8 mouse cellular contexts compared by ENCODE assay signal in genomic region chr5:103773100-103773552, GRCm38 (mm10).
DNase-seq lines count a peak whose midpoint lies in the region; ATAC-seq lines count a peak whose summit lies in the region.

No protein-coding gene starts in this region.

- peaks cover 72% of the 10 kb centered on the region for H3K4me1 ChIP-seq in forebrain, embryonic 10.5 days
- peaks cover 53% of the 10 kb centered on the region for H3K4me1 ChIP-seq in hindbrain, embryonic 12.5 days
- H3K4me1 ChIP-seq in liver, embryonic 15.5 days (replicated peaks): peaks cover 95% of the 10 kb centered on the region
- peaks cover 19% of the 10 kb centered on the region for H3K4me1 ChIP-seq in neural tube, embryonic 14.5 days (ENCODE audit: control insufficient read depth, insufficient read depth, low read length)

- peak overlapping the region; percentile 38 for H3K4me2 ChIP-seq in hindbrain, embryonic 12.5 days (replicated peaks)
- H3K4me2 ChIP-seq in liver, embryonic 15.5 days: peak overlapping the region; percentile 32
- H3K4me2 ChIP-seq in neural tube, embryonic 14.5 days (ENCODE audit: low read depth, low read length): peak overlapping the region; percentile 33; the same call in 1 of the 2 replicates

- H3K9me3 ChIP-seq in forebrain, embryonic 10.5 days: no peaks in the 10 kb centered on the region
- H3K9me3 ChIP-seq in hindbrain, embryonic 12.5 days (replicated peaks): no peaks in the 10 kb centered on the region
- H3K9me3 ChIP-seq in liver, embryonic 15.5 days (replicated peaks): no peaks in the 10 kb centered on the region
- H3K9me3 ChIP-seq in neural tube, embryonic 14.5 days (ENCODE audit: control insufficient read depth, low read length): no peaks in the 10 kb centered on the region

- peak overlapping the region; percentile 38 for H3K4me3 ChIP-seq in forebrain, embryonic 10.5 days
- no peak overlapping the region for H3K4me3 ChIP-seq in hindbrain, embryonic 12.5 days
- no peak overlapping the region for H3K4me3 ChIP-seq in liver, embryonic 15.5 days (replicated peaks)
- no peak overlapping the region for H3K4me3 ChIP-seq in neural tube, embryonic 14.5 days (ENCODE audit: low read depth, low read length)

- WGBS in forebrain, embryonic 10.5 days: 2% methylated on average over 5 of the region's 5 CpGs
- 2% methylated on average over 5 of the region's 5 CpGs for WGBS in hindbrain, embryonic 12.5 days
- 25% methylated on average over 5 of the region's 5 CpGs for WGBS in liver, embryonic 15.5 days (ENCODE audit: insufficient replicate concordance)
- WGBS in neural tube, embryonic 14.5 days: 2% methylated on average over 5 of the region's 5 CpGs

- intact Hi-C loops in gastrocnemius, postnatal 14 days (cut with DNase I; ENCODE audit: low total_unique reads): no loop called here

- peak; percentile 77 for ATAC-seq in hindbrain, embryonic 12.5 days (ENCODE audit: low FRiP score)
- ATAC-seq in liver, embryonic 15.5 days (ENCODE audit: insufficient read depth): no peak
- ATAC-seq in neural tube, embryonic 14.5 days (ENCODE audit: low read depth): peak; percentile 44; the same call in 1 of the 2 replicates
- no peak for ATAC-seq in frontal cortex, adult (ENCODE audit: low TSS enrichment)

- H3K27ac ChIP-seq in forebrain, embryonic 10.5 days: peak overlapping the region; percentile 87
- peak overlapping the region; percentile 87 for H3K27ac ChIP-seq in hindbrain, embryonic 12.5 days
- H3K27ac ChIP-seq in liver, embryonic 15.5 days (replicated peaks): peak overlapping the region; percentile 56
- peak overlapping the region; percentile 63 for H3K27ac ChIP-seq in neural tube, embryonic 14.5 days (ENCODE audit: low read depth, low read length)

- DNase-seq in gastrocnemius, postnatal 14 days: peak; percentile 43
- DNase-seq in gastrocnemius, adult 8-10 months (ENCODE audit: low spot score in 2 of 2): no peak
- DNase-seq in forebrain, embryonic 10.5 days (ENCODE audit: extremely low spot score, low spot score): peak; percentile 66
- no peak for DNase-seq in cerebellum, adult 8-10 months

- no peaks in the 10 kb centered on the region for H3K27me3 ChIP-seq in forebrain, embryonic 10.5 days (ENCODE audit: poor library complexity, severe bottlenecking)
- H3K27me3 ChIP-seq in hindbrain, embryonic 12.5 days: no peaks in the 10 kb centered on the region
- H3K27me3 ChIP-seq in liver, embryonic 15.5 days: no peaks in the 10 kb centered on the region
- H3K27me3 ChIP-seq in neural tube, embryonic 14.5 days (ENCODE audit: control insufficient read depth, insufficient read depth, low read length): no peaks in the 10 kb centered on the region

- 0 out of 2 replicates have a peak overlapping the region, but pooled peaks have one; percentile 24 for H3K9ac ChIP-seq in hindbrain, embryonic 12.5 days
- H3K9ac ChIP-seq in liver, embryonic 15.5 days: no peak overlapping the region
- no peak overlapping the region for H3K9ac ChIP-seq in neural tube, embryonic 14.5 days (replicated peaks; ENCODE audit: low read depth, low read length)

- 0 out of 2 replicates have a peak, but pooled peaks cover 2% of the 10 kb centered on the region for H3K36me3 ChIP-seq in forebrain, embryonic 10.5 days (replicated peaks)
- H3K36me3 ChIP-seq in hindbrain, embryonic 12.5 days: no peaks in the 10 kb centered on the region
- peaks cover 12% of the 10 kb centered on the region for H3K36me3 ChIP-seq in liver, embryonic 15.5 days (replicated peaks)
- H3K36me3 ChIP-seq in neural tube, embryonic 14.5 days (ENCODE audit: control insufficient read depth, insufficient read depth, low read length): no peaks in the 10 kb centered on the region

Comparison
In these comparisons a context has a peak if more than half of its experiments do, and no peak if none do; other contexts are left out.
1. DNase-seq: peak in gastrocnemius, postnatal 14 days (single experiment) and forebrain, embryonic 10.5 days (single experiment); none in gastrocnemius, adult 8-10 months (0 of 2) and cerebellum, adult 8-10 months (single experiment).
2. ATAC-seq: peak in hindbrain, embryonic 12.5 days (single experiment) and neural tube, embryonic 14.5 days (single experiment); none in liver, embryonic 15.5 days (single experiment) and frontal cortex, adult (single experiment).
3. Peak in every context shown above with its lines, with median percentiles within 50 percentile points of each other: H3K27ac ChIP-seq and H3K4me2 ChIP-seq.